Mouse (Mus musculus) layer of hippocampus, adult 9-11 months (tissue): ENCODE measurements around the gene 4930432M17Rik.

Source experiments
- DNase-seq: peaks from one replicate; pipeline ENCODE4 v3.0.0; 2022

4930432M17Rik gene

GRCm38 (mm10) chr3:121712222-121712621, 41.7 kb downstream of the 4930432M17Rik start:
- DNase-seq: no peak

- DNase-seq: no peak
Observed at GRCm38 (mm10) chr3:121713151-121713701, 42.7 kb downstream of the 4930432M17Rik start.

GRCm38 (mm10) chr3:121713816-121714215, 43.3 kb downstream of the 4930432M17Rik start:
- DNase-seq: no peak

- DNase-seq: no peak
Observed at GRCm38 (mm10) chr3:121714461-121714860, 43.9 kb downstream of the 4930432M17Rik start.

GRCm38 (mm10) chr3:121715336-121715735, 44.8 kb downstream of the 4930432M17Rik start:
- DNase-seq: no peak

GRCm38 (mm10) chr3:121715741-121716459, 45.3 kb downstream of the 4930432M17Rik start:
- DNase-seq: peak; percentile 35

GRCm38 (mm10) chr3:121716480-121716879, 45.9 kb downstream of the 4930432M17Rik start:
- DNase-seq: no peak

- no peak for DNase-seq
Observed at GRCm38 (mm10) chr3:121718679-121719078, 48.1 kb downstream of the 4930432M17Rik start.

GRCm38 (mm10) chr3:121719701-121720100, 49.1 kb downstream of the 4930432M17Rik start:
- DNase-seq: no peak

GRCm38 (mm10) chr3:121720801-121721690, 50.5 kb downstream of the 4930432M17Rik start:
- DNase-seq: no peak

- DNase-seq: no peak
Observed at GRCm38 (mm10) chr3:121721691-121722070, 51.1 kb downstream of the 4930432M17Rik start.

- peak; percentile 76 for DNase-seq
Observed at GRCm38 (mm10) chr3:121722971-121723844, 52.6 kb downstream of the 4930432M17Rik start, which contains the start of gene F3. F3 (plus strand) TSS chr3:121723537.

GRCm38 (mm10) chr3:121723968-121724524, 53.5 kb downstream of the 4930432M17Rik start:
- DNase-seq: no peak

GRCm38 (mm10) chr3:121724553-121724952, 54.0 kb downstream of the 4930432M17Rik start:
- no peak for DNase-seq

- DNase-seq: no peak
Observed at GRCm38 (mm10) chr3:121725651-121726050, 55.1 kb downstream of the 4930432M17Rik start.

GRCm38 (mm10) chr3:121729678-121730077, 59.1 kb downstream of the 4930432M17Rik start:
- DNase-seq: no peak
